Mouse (Mus musculus) c-Kit-negative CD71-positive TER-119-positive erythroid progenitor cells, embryonic 14.5 days (primary cell): ENCODE data around the gene Kcnq1.

Source experiments
- DNase-seq: peaks from one replicate; pipeline ENCODE4 v3.0.0-alpha.2; 2013; ENCODE audit warnings: low read depth, low spot score

The Kcnq1 gene

GRCm38 (mm10) chr7:143313572-143314319 is 207.6 kb downstream of the Kcnq1 start:
- DNase-seq = no peak

GRCm38 (mm10) chr7:143318512-143318911 is 212.3 kb downstream of the Kcnq1 start:
- no peak for DNase-seq

- DNase-seq = no peak
Measured at GRCm38 (mm10) chr7:143320367-143320766, 214.2 kb downstream of the Kcnq1 start.

GRCm38 (mm10) chr7:143325051-143325450 is 218.9 kb downstream of the Kcnq1 start:
- DNase-seq = no peak

GRCm38 (mm10) chr7:143328185-143328915 is 222.2 kb downstream of the Kcnq1 start:
- no peak for DNase-seq

- no peak for DNase-seq
Measured at GRCm38 (mm10) chr7:143329110-143329810, 223.1 kb downstream of the Kcnq1 start.

- DNase-seq = no peak
Measured at GRCm38 (mm10) chr7:143333040-143333439, 226.9 kb downstream of the Kcnq1 start.

- no peak for DNase-seq
Measured at GRCm38 (mm10) chr7:143333604-143334003, 227.4 kb downstream of the Kcnq1 start.

- DNase-seq = no peak
Measured at GRCm38 (mm10) chr7:143338690-143339089, 232.5 kb downstream of the Kcnq1 start.

- DNase-seq = no peak
Measured at GRCm38 (mm10) chr7:143340601-143341281, 234.6 kb downstream of the Kcnq1 start.

GRCm38 (mm10) chr7:143341301-143341980 is 235.3 kb downstream of the Kcnq1 start:
- DNase-seq = no peak

GRCm38 (mm10) chr7:143343781-143344306 is 237.7 kb downstream of the Kcnq1 start:
- no peak for DNase-seq

GRCm38 (mm10) chr7:143349287-143349686 is 243.1 kb downstream of the Kcnq1 start:
- DNase-seq = no peak

GRCm38 (mm10) chr7:143349848-143350247 is 243.7 kb downstream of the Kcnq1 start:
- DNase-seq = no peak

- no peak for DNase-seq
Measured at GRCm38 (mm10) chr7:143355831-143356230, 249.7 kb downstream of the Kcnq1 start.

- DNase-seq = no peak
Measured at GRCm38 (mm10) chr7:143357109-143357508, 250.9 kb downstream of the Kcnq1 start.

GRCm38 (mm10) chr7:143357831-143358230 is 251.7 kb downstream of the Kcnq1 start:
- DNase-seq = no peak

GRCm38 (mm10) chr7:143359762-143360161 is 253.6 kb downstream of the Kcnq1 start:
- no peak for DNase-seq

GRCm38 (mm10) chr7:143360776-143361175 is 254.6 kb downstream of the Kcnq1 start:
- DNase-seq = no peak

- DNase-seq = no peak
Measured at GRCm38 (mm10) chr7:143364092-143364832, 258.1 kb downstream of the Kcnq1 start.
